Mouse (Mus musculus): ENCODE measurements around the gene Maats1.

The Maats1 gene

DNA sequence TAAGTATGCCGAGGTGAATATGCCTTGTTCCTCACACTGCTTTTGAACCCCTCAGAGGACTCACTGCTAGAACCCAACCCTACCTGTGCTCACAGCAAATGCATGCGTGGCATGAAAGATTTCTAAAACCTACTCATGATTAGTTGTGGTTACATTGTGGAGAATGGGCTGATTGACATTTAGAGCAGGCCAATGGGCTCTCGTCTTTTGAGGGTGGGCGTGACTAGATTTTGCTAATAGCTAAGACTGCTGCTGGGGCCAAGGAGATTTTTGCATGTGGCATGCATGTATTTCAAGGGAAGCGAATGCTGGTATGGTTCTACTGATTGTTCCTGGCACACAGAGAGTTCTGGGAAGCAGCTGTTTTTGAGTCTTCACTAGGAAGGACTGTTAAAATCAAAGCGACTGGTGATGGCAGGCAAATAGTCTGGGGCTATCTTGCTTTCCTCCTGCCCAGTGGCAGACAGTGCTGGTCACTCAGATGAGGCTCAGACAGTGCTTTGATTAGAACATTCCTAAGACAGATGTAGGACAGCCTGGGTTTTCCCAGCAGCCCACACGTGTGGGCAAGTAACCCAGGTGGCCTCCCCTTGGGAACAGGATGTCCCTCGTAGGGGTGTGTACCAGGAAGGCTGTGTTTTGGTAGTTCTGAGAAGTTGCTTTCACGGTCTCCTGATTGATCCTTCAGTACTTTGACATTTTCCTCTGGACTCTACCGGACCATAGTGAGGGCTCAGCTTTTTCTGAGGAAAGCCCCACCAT is 32.6 kb upstream of the Maats1 start:
- TF ChIP-seq GATA4 (IDR thresholded peaks at IDR 0.05; ENCODE audit: insufficient replicate concordance, low read length), result no peak

DNA sequence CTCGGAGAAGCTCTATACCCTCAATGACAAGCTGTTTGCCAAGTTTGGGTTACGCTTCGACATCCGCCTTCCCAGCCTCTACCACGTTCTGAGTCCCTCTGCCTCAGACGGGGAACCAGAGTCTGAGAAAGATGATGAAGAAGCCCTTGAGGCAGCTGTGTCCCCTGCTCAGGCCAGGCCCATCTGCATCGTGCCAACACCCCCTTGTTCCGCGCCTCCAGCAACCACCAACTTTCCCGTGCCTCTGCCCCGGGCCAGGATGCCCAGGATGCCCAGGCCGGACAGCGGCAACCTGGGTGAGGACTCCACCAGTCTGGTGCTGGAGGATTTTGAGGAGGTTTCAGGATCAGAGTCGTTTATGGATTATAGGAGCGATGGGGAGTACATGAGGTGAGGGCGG is 32.0 kb upstream of the Maats1 start:
- no peak for TF ChIP-seq GATA4 (IDR thresholded peaks at IDR 0.05; ENCODE audit: insufficient replicate concordance, low read length)

DNA sequence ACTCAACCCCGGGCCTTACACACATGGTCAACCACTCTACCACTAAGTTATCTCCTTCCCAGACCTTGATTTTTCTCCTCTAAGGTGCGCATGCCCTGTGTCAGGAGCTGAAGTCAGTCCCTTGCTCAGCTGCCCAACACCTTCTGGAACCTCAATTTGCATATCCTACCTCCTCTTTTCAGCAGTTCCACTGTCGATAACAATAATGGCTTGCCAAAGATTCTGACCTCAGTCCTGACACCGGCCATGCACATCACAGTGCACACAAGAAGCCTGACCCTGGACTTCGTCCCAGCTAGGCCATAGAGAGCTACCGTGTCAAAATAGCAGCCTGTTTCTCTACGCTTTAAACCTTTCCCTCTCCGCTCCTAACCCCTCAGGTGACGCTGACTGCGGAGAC is 31.5 kb upstream of the Maats1 start:
- TF ChIP-seq GATA4 (IDR thresholded peaks at IDR 0.05; ENCODE audit: insufficient replicate concordance, low read length), result no peak

DNA sequence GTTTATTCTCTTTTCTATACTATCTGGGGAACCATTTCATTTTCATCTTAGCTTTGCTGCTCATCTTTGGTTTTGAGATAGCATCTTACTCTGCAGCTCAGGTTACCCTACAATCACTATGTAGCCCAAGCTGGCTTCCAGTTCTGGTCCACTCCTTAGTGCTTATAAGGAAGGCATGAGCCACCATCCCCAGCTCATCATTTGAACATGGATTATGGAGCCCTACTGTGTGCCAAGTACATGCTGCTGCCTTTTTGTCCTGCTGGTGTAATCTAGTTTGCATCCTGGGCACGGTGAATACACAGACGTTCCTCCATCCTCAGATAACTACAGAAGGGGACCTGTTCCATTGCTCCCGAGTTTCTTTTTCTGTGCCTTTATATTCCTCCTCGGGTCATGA is 30.9 kb upstream of the Maats1 start:
- no peak for TF ChIP-seq GATA4 (IDR thresholded peaks at IDR 0.05; ENCODE audit: insufficient replicate concordance, low read length)

DNA sequence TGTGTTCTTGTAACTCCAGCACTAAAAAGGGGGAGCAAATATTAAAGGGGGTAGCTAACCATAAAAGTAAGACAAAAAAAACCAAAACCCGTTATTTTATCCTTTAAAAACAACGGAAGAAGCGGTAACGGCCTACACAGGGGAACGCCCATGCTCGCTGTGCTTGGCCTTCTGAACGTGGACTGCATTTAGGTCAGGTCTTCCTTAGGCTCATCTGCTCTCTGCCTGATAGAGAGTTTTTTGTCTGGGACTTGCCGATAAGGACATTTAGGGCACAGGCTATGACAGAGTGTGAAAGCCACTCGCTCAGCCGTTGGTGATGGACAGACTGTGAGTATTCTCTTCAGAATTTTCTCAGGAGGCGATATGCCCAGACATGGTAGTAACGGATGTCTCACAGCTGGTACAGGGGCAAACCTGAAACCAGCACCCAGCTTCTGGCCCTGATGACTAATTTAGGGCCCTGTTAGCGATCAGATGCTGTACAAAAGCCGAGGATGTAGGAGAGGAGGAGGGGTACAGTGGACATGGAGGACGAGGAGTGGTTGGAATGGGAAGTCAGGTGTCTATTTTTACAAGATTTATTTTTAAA is 29.9 kb upstream of the Maats1 start:
- TF ChIP-seq GATA4 (IDR thresholded peaks at IDR 0.05; ENCODE audit: insufficient replicate concordance, low read length), result no peak

DNA sequence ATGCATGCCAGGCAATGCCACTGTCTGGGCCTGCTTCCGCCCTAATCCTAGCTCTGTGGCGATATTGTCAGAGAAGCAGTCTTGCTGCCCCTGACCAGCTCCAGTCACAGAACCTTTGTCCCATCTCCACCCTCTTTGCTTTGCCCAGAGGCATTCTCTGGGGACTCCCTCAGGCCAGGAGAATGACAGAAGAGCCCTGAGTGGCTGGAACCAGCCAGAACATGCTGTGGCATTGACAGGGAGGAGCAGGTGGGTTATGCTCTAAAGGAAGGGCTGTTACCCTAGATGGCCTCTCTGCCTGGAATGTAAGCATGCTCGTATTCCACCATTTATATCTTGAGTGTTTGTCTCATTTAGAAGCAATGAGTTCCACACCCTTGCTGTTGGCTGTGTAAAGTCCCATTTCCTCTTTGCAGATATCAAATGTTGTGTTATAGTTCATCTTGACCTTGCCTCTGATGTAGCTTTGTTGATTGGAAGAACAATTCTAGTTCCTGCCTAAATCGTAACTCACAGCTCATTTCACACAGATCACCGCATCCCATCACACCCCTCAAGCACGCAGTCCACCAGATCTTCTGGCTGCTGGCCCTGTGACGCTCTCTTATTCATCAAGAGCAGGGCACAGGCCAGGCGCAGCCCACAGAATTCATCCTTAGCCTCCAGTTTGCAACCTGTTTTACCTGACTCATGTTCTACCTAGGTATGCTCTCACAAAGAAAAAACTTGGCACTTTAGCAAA is 28.9 kb upstream of the Maats1 start:
- no peak for TF ChIP-seq GATA4 (IDR thresholded peaks at IDR 0.05; ENCODE audit: insufficient replicate concordance, low read length)

DNA sequence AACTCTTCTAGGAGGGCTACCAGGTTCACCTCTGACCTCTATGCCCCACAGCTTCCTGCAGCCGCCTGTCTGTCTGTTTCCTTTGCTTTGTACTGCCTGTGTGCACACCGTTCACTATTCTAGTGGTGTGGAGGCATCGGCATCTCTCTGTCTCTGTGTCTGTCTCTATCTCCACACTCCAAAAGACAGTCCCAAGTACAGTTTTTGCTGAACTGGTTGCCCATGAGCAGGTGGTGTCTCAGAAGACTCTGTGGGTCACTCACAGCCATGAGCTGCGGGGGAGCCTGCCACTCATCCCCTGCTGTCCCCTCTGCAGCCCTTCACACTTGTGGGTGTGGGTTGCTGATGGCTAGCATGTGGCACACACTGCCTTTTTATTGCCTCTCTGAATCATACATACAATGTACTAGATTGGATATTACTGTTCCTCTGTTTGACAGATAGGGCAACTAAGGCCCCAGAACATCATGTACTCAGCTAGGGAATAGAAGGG is 28.1 kb upstream of the Maats1 start:
- no peak for TF ChIP-seq GATA4 (IDR thresholded peaks at IDR 0.05; ENCODE audit: insufficient replicate concordance, low read length)

DNA sequence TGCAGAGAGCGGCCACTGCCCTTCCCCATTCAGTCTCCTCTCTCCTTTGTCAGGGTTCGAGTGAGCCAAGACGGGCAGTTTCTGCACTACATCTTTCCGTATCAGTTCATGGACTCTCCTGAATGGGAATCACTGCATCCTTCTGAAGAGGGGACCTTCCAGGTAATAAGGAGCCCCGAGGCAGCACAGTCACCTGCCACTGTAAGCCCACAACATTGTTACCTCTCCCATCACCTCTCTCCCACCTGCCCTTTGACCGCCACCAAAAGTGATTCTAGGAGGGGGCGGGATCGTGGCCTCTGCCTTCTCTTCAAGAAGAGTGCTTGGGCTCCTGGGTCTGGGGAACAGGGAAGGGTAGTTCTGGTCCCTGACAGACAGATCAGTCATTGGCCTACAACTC is 27.5 kb upstream of the Maats1 start:
- no peak for TF ChIP-seq GATA4 (IDR thresholded peaks at IDR 0.05; ENCODE audit: insufficient replicate concordance, low read length)

DNA sequence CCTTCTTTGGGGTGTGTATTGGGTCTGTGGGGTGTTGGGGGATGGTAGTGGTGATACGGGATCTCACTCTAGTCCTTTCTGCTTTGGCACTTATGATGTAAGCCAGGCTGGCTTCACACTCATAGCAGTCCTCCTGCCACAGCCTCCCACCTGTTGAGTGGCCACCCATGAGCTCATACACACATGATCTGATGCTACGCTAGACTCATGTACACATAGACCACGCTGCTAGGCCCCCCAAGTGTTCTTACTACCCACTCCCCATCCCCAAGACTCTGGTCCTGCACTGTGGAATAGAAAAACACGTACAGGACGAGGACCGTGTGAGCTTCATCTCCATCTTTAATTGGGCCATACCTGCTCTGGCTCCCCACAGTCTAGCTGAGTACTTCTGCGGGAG is 27.1 kb upstream of the Maats1 start:
- no peak for TF ChIP-seq GATA4 (IDR thresholded peaks at IDR 0.05; ENCODE audit: insufficient replicate concordance, low read length)

DNA sequence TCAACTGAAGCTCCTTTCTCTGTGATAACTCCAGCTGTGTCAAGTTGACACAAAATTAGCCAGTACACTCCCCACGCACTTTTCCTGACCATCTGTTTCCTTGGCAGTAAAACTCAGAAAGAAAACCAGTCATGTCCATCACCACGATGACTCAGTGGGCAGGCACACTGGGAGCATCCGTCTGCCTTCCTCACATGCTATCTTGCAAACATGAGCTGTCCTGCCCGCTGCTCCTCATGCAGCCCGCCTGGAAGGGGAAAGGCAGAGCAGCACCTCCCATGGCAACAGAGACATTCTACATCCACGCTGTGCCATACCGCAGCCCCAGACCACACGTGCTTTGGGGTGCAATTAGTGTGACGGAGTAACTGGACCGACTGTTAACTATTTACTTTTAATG is 26.4 kb upstream of the Maats1 start:
- no peak for TF ChIP-seq GATA4 (IDR thresholded peaks at IDR 0.05; ENCODE audit: insufficient replicate concordance, low read length)

DNA sequence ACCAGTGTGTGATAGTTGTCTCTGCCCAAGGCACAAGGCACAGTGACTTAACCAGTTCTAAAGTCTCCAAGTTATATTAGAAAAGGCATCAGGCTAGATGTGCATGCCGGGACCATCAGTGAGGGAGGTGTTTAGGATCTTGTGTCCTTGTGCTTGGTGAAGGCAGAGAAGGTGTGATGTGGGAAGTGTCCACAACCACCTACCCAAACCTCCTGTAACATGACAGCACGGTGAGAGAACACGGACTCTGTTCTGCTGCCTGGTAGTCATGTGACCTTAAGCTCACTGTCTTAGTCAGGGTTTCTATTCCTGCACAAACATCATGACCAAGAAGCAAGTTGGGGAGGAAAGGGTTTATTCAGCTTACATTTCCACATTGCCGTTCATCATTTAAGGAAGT is 24.3 kb upstream of the Maats1 start:
- TF ChIP-seq GATA4 (IDR thresholded peaks at IDR 0.05; ENCODE audit: insufficient replicate concordance, low read length), result no peak

DNA sequence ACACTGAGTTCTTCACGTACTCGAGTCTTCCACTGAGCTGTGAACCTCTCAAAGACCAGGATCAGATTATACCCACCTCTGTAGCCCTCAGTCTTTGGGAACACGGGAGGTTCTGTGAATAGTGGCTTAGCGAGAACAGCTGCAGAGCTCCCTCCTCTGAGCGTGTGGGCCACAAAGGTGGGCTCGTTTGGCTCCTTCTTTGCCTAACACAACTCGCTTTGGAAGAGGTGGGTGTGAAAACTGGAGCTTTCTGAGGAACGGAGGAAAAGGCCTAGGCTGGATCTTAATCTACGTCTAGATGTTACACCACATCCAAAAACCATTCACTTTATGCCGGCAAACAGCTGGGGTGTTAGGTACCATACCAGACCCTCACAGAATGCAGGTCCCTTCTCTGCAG is 23.4 kb upstream of the Maats1 start:
- TF ChIP-seq GATA4 (IDR thresholded peaks at IDR 0.05; ENCODE audit: insufficient replicate concordance, low read length), result no peak

DNA sequence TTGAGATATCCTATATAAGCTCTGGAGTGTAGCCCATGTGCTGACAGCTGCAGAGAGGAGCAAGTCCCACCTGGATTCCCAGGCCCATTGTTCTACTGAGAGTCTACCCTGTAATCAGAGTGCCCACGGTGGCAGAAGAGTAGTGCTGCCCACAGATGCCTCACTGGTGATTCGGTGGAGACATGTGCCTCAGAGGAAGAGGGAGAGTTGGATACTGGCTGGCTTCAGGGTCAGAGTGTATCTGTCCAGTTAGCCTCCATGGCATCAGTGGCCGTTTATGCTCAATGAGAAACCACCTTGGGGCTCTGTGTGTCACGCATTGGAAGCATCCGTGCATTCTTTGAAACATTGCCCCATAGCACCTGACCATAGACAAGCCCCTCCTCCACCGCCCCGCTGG is 21.7 kb upstream of the Maats1 start:
- no peak for TF ChIP-seq GATA4 (IDR thresholded peaks at IDR 0.05; ENCODE audit: insufficient replicate concordance, low read length)

DNA sequence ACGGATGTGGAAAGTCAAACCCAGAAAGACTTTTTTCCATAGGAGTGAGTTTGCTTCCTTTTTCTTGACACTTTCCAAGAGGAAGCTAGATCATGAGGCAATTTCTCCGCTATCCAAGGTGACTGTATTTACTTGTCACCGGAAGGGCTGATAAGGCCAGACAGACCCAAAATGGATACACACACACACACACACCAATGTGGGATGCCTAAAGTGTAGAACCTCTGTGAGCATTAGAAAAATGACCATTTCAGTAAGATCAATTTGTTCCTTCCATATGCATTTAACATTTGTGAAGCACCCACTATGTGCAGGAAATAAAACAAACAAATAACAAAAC is 21.3 kb upstream of the Maats1 start:
- no peak for TF ChIP-seq GATA4 (IDR thresholded peaks at IDR 0.05; ENCODE audit: insufficient replicate concordance, low read length)

DNA sequence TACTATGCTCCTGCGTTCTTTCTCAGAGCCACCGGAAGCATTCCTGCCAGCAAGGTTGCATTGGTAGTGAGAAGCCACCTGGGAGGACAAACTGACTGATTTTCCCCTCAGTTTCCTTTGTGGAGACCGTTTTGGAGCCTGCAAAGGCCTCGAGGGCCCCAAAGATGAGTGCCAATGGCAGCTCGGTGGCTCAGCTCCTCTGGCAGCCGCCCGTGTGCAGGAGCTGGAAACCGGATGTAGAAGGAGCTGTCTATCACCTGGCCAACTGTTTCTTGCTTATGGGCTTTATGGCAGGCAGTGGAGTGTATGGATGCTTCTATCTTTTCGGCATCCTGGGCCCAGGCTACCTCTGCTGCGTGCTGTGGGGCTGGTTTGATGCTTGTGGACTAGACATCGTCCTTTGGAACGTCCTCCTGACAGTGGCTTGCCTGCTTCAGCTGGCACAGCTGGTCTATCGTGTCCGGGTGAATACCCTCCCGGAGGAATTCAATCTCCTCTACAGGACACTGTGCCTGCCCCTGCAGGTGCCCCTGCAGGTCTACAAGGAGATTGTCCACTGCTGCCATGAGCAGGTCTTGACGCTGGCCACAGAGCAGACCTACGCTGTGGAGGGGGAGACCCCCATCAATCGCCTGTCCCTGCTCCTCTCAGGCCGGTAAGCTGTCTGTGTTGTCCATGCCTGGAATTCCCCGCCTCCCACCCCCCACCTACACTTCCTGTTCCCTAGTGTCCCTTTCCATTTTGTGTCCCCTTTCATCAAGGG is 20.7 kb upstream of the Maats1 start:
- TF ChIP-seq GATA4 (IDR thresholded peaks at IDR 0.05; ENCODE audit: insufficient replicate concordance, low read length), result no peak

DNA sequence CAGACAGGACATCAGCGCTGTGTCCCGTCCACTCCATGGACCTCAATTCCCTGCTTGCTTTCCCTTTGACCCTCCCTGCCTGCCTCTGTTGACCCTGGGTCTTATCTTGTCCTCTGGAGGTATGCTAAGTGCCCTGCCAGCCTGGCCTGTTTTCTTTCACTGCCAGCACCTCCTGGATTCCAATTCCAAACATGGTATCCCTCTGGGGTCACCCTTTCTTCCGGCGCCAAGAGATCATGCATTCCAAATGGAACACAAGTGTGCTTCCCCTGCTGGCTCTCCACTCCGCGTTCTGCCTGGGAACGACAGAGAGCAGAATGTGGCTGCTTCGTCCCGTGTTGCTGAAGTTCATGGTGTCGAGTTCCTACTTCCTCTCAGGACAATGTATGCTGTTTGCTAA is 20.0 kb upstream of the Maats1 start, which contains the start of gene Popdc2:
Popdc2 (plus strand) TSS at position 277 of the 400 bp plus-strand sequence.
- no peak for TF ChIP-seq GATA4 (IDR thresholded peaks at IDR 0.05; ENCODE audit: insufficient replicate concordance, low read length)
